Mouse (Mus musculus) cerebellum, postnatal 10 days (tissue): ENCODE data around the gene Card6.
A peak's percentile ranks its signal among the peaks of the same experiment; 100 is the strongest.

ENCODE experiments used
- DNase-seq, 2 experiments: peaks; one replicate each; pipeline ENCODE4 v3.0.0; 2021; ENCODE audit warnings: mixed read lengths in 2 of 2

Gene Card6

GRCm38 (mm10) chr15:5081235-5081634 lies 27.1 kb downstream of the Card6 start:
- no peak for DNase-seq

- peak; percentile 63 to 65 for DNase-seq
Measured at GRCm38 (mm10) chr15:5068801-5069518, 39.4 kb downstream of the Card6 start.

- DNase-seq = no peak
Measured at GRCm38 (mm10) chr15:5063635-5064034, 44.7 kb downstream of the Card6 start, which contains the start of gene C7. C7 (minus strand) TSS chr15:5063740.
